Mouse (Mus musculus) T-helper 2 cell (primary cell): Measurements from ENCODE around the gene Syne3.

Experiments
- in situ Hi-C: fragments of 300-600 bp; cut with MboI, MseI; formaldehyde crosslinking; loops from one replicate; pipeline ENCODE4 v1.15.1; 2025; ENCODE audit warnings: high pct_unique_total_duplicates

Gene Syne3

DNA sequence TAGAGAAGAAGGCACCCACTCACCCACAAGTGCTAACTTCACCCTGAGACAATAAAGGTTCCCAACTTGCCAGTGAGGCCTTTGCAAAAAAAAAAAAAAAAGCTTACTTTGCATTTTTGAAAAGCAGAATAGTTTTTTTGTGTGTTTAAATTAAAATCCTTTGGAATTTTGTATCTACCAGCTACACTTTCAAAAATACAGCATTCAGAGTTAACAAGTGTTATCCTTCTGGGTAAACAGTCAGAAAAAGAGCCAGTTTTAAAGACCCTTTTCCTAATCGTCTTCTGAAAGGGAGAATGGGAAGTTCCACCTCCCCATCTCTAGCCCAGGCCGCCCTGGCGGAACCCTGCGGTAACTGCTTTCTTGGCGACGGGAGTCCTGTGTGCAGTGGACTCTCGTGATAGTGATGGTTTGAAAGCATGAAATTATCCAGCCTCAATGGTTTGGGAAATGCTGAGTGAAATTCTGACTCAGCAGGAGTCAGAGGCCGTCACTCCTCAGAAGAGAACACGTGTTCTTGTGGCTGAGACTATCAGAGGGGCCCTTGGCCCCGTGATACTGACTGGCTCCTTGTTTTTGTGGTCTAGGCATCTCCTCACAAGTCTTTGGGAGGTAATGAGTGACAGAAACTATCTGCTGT lies 16.5 kb upstream of the Syne3 start:
- in situ Hi-C loops, result loop anchor here (5.0 kb wide), 1 partner anchor 74 kb away; no protein-coding TSS in a partner anchor

DNA sequence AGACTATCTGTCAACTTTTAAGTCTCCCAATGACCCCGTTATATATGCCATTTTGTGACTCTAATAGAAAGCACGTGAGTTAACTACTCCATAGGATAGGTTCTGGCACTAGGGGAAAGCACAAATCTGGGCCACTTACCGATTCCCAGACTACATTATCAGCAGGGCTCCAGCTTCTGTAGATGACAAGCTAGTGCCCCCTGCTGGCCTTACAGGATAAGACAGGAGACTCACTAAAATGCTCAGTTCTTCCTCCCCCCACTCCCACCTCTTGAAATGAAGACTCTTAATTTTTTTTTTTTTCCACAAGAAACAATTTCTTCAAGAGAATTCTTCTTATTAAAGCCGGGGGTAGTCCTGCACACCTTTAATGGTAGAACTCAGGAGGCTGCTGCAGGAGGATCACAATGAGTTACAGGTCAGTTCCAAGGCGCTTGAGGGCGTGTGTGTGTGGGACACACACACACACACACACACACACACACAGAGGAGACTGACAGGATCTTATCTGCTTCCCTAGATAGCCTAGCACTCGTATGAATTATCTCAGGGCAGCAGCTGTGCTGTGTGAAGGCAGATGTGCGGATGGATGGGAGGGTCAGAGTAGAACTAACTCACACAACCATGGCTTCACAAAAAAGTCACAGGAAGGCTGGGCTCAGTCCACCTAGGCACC lies 15.8 kb upstream of the Syne3 start:
- in situ Hi-C loops, result loop anchor here (5.0 kb wide), 1 partner anchor 73 kb away; no protein-coding TSS in a partner anchor

DNA sequence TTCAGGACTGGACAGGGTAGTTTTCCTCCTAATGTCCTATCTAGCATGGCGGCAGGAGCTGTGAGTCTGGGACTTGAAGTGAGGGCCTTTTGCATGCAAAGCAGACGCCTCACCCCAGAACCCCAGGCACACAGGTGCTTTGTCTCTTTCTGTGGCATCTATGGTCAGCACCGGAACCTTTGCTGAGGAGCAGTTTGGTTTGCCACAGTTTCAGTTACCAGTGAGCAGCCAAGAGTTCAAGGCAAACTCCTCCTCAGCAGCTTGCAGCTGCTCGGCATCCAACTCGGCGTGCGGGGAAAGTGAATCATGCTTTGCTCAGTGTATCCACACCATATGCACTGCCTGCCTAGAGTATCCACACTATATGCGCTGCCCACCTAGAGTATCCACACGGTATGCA lies 13.2 kb upstream of the Syne3 start:
- in situ Hi-C loops, result loop anchor here (5.0 kb wide), 1 partner anchor 40 kb away; no protein-coding TSS in a partner anchor

DNA sequence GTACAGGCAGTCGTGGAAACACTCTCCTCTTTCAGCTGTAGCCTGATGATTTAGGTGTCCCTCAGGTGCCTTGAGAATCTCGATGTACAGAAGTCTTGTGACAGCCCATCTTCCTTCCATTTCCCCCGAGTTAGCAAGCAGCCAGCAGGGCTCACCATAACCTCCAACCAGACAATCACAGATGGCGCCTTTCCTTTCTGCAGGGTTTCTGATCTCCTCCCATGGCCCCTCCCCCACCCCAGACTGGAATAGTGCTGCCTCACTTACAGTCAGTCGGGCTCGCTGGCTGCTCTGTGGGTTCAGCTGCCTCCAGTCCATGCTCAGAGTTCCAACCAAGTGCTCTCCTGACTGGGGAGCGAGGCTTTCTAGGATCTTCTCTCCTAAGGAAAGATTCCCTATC lies 12.5 kb upstream of the Syne3 start:
- in situ Hi-C loops, result loop anchor here (5.0 kb wide), 1 partner anchor 40 kb away; no protein-coding TSS in a partner anchor

DNA sequence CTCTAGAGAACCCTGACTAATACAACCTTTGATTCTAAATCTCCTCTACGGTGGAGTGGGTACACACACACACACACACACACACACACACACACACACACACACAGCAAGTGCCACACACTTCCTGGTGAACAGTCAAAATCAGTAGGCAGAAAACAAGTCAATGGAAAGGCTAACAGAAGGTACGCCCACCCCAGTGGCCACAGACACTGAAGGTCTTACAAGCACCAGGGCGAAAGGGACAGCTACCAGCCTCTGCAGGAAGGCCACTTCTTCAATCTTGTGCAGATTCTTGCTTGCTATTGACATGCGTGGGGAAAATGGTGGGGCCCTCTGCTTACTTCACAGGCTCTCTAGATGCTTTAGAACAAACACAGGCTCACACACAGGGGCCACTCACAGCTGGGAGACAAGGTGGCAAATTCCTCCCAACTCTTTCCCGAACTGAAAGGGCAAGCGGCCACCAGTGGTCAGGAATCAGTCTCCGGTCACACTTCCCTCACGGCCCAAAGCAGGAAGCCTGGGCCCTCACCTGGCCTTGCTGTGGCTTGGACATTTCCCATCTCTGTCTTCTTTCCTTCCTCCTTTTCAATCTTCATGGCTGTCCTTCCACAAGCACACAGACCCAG lies 11.9 kb upstream of the Syne3 start:
- in situ Hi-C loops, result loop anchor here (5.0 kb wide), 1 partner anchor 39 kb away; no protein-coding TSS in a partner anchor

DNA sequence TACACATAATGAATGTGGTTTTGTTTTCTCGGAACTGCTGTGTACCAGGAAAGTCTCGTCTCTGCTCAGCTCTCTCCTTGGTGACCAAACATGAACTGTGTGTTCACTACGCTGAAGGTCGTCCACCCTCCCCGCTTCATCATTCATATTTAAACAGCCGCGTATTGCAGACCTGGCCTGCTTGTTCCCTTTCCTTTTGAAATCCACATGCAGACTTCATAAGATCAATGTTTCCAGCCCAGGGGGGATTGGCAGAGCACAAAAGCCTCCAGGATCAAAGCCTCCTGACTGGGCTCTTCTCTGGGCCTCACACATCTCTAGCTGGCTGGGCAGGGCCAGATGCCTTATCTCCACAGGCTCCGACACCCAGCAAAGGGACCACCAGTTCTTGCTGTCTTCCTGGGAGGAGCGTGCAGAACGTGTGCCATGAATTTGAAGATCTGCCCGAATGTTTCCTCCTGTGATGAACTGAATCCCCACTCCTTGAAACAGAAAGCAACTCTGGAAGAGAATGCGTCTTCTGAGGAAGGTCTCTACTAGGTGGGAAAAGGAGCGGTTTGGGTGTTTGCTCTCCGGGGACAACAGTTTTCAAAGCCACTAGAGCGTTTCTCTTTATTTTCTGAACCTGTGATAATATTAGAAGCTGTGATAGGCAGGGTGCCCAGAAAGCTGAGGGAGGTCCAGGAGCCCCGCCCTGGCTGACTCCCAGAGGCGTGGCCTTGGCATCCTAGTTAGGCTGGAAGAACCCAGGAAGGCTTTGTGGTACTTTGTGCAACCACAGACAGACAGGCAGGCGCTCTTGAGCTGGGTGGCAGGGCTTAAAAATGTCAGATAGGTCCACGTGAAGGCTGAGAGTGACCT lies 10.0 kb upstream of the Syne3 start:
- in situ Hi-C loops, result loop anchor here (5.0 to 10.0 kb wide), 2 partner anchors 37 to 1685 kb away; no protein-coding TSS in a partner anchor

DNA sequence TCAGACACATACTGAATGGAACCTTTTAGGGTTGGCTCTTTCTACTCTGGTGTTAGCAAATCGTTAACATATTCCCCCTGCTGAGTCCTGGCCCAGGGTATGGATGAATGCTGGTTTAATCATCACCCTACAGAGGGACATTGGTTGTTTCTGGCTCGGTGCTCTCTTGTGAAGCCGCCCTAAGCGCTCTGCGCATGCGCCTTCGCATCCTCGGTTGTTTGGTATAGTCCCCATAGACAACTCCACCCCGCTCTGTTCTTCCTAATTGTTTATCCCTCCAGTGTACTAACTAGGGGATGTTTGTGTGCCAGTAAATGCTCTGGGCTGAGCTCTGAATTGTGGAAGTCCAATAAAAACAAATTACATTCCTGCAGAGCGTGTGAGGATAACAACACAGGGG lies 7.0 kb upstream of the Syne3 start:
- in situ Hi-C loops, result loop anchor here (10.0 kb wide), 1 partner anchor 1682 kb away; no protein-coding TSS in a partner anchor

DNA sequence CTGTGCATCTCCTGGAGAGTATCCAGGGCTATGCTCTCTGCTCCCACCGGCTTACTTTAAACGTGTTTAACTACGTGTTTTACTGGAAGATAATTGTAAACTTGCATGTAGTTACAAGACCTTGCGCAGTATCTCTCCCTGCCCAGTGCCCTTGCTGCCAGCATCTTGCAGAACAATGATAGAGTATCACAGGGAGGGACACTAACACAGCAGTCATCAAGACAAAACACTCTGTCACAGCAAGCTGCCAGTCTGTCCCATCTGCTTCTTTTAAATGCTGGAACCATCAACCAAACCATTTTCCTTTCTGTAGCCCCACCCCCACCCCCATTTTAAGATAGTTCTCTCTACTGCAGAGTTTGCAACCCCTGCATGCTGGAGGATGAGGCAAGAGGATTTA lies 6.6 kb upstream of the Syne3 start:
- in situ Hi-C loops, result loop anchor here (10.0 kb wide), 1 partner anchor 1681 kb away; no protein-coding TSS in a partner anchor

DNA sequence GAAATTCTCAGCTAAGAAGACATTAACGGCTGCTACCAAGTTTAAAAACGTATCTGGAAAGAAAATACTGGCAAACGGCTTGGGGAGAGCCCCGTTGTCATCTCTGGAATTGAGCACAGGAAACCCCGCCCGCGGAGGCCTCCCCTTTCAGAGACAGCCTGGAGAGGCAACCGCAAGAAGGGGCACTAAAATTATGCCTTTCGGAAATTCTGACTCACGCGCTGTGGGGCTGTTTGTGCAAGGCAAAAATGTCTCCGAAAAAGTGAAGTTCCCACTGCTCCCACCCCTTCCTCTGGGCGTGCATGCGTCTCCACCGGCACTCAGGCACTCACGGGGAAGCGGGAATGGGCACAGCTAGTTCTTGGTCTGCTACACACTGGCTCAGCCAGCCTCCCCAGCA lies 3.5 kb upstream of the Syne3 start:
- in situ Hi-C loops, result loop anchor here (10.0 kb wide), 1 partner anchor 1678 kb away; no protein-coding TSS in a partner anchor

DNA sequence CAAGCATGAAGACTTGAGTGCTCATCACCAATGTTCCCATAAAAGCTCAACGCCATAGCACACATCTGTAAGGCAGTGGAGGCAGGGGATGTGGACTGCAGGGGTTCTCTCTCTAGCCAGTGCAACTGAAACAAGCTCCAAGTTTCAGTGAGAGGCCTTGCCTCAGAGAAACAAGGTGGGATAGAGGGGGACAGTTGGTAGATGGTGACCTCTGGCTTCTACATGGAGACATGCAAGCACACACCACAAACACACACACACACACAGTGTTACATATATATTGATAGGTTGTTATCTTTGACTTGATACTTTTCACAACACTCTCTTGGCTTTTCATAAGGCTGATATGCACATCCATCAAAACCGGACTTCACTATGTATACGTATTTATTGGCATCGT lies 2.7 kb upstream of the Syne3 start:
- in situ Hi-C loops, result loop anchor here (10.0 kb wide), 1 partner anchor 1678 kb away; no protein-coding TSS in a partner anchor

DNA sequence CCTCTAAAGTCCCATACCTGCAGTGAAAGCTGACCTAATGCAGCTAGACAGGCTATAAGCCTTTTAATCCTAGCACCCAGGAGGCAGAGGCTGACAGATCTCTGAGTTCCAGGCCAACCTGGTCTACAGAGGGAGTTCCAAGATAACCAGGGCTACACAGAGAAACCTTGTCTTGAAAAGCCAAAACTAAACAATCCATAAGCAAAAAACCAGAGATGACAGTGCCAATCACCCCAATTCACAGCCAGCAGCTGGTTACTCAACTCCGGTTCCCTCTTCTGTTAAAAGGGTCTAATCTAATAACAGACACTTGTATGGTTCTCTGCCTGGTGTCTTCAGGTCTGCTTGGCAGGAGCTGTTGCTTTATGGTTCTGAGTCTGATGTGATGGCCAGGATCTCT lies 2.0 kb upstream of the Syne3 start:
- in situ Hi-C loops, result loop anchor here (10.0 kb wide), 1 partner anchor 1677 kb away; no protein-coding TSS in a partner anchor

DNA sequence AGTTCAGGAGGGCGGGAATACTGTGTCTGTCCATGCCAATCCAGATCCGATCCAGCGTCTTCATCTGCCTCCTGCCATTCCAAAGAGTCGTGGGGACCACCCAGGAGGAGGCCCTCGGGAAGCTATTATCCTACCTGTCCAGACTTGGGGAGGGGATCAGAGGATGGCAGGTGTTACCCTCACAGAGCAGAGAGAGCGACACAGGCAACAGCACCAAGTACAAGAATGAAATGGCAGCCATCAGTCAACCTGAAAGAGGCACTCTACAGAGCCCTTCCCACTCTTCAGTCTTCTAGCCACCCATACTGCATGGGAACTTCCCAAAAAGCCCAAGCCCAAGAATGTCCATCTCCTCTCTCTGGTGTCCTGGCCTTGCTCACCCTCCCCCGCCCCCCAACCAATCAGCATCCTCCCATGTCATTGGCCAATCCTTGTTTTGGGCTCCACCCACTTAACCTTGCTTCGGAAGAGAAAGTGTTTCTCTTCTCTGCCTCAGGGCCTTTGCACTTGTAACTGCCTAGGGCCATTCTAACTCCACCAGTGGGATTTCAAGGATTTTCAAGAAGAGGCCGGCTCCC lies 693 bp upstream of the Syne3 start:
- in situ Hi-C loops, result loop anchor here (10.0 kb wide), 1 partner anchor 1676 kb away; no protein-coding TSS in a partner anchor

DNA sequence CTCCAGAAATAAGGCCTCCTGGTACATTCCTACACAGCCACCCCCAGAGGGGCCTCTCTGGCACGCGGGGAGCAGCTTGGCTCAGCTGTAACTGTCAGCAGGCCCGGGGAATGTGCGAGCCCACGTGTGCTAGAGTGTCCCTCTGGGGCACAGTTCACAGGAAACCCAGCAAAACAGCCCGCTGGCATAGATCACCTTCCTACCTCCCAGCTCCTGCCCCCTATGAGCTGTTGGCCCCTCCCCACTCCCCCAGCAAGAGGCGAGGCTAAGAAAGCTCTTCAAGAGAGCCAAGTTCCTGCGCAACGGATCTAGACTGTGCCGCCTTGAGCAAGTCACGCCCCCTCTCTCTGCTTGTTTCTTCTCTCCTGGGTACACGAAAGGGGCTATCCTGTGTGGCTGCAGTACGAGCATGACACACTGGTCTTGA lies 844 bp downstream of the Syne3 start:
- in situ Hi-C loops, result no loop called here

DNA sequence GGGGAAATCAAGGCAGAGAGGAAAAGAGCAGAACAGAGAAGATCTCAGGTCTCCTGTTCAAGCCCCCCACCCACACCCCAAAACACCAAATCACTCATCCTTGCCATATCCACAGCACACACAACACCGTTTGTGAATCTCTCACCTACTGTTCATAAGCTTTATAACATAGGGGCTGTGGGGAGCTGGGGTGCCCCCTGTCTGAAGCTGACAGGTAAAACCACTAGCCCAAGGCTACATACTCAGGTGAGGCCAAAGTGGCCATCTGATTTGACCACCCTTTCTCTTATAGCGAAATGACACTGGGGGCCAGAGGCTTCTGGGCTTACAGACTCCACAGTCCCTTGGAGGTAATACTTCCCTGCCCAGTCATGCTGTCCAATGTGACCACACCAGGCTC lies 1.5 kb downstream of the Syne3 start:
- in situ Hi-C loops, result no loop called here

DNA sequence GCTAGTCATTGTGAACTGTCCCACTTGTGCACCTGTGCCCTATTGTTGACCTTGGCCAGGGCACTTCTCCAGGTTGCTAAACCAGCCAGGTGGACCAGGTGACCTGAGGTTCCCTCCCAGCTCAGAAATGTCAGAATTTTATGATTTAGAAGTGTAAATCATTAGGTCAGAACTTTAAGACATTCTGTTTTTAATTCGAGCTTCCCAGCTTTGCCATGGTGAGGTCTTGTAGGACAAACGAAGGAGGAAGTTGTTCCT lies 4.0 kb downstream of the Syne3 start:
- in situ Hi-C loops, result no loop called here

DNA sequence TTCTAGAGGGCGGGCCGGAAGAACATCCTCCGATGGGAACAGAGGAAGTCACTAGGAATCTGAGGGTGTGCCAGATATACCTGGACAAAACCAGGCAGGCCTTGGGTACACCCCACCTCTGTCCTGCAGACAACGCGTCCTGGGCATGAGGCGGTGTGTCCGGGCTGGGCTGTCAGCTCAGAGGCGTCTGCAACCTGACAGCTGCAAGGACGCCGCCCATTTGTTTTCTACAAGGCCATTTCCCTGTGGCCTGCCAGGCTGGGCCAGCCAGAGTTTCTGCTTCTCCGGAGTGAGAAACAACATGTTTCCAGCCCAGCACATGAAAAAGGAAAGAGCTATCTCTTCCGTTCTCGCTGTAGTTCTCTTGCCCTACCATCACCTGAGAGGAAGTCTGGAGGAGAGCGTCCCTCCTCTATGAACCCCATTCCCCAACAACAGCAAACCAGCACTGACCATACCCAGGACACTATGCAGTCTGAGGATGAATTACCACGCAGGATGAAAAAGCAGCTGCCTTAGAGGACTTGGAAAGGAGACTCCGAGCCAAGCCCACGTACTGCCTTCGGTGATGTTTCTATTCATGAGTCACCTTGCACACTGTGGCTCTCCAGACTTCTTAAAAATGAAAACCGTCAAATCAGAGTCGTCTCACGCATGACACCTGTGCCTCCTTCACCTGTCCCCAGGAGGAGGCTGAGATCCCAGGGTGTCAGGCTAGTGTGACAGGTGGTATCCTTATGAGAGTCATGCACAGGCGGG lies 4.5 kb downstream of the Syne3 start:
- in situ Hi-C loops, result no loop called here

DNA sequence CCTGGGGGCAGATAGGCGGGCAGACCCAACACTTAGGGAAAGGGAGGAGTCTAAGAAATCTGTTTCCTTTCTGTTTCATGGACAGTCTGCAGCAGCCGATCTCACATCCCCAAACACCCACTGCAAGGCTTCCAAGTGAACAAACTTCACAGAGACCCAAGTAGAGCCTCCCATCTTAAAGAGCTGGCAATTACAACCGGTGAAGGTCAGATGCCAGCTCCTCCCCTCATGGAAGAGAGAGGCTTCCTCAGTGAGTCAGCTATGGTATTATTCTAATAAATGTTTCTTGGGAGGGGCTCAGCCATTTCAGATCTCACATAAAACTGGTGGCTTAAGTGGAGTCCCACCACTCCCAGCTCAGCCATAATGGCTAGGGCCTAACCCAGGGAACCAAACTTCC lies 5.9 kb downstream of the Syne3 start:
- in situ Hi-C loops, result no loop called here

DNA sequence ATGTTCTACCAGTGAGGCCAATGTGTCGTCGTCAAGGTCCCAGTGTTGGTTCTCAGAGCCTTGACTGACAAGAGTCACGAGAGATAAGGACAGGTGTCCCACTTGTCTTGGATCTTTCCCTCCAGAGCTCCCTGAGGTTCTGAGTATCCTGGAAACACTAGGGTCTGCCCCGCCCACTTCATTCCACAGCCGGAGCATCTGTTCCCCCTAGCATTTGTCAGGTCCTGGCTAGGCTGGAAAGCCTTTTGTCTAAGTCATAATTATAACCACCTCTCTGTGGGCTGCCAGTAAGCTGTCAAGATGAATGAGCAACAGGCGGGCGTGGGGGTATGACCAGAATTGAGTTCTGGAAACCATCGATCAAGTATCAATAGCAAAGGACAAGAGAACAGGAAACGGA lies 6.5 kb downstream of the Syne3 start:
- in situ Hi-C loops, result no loop called here

DNA sequence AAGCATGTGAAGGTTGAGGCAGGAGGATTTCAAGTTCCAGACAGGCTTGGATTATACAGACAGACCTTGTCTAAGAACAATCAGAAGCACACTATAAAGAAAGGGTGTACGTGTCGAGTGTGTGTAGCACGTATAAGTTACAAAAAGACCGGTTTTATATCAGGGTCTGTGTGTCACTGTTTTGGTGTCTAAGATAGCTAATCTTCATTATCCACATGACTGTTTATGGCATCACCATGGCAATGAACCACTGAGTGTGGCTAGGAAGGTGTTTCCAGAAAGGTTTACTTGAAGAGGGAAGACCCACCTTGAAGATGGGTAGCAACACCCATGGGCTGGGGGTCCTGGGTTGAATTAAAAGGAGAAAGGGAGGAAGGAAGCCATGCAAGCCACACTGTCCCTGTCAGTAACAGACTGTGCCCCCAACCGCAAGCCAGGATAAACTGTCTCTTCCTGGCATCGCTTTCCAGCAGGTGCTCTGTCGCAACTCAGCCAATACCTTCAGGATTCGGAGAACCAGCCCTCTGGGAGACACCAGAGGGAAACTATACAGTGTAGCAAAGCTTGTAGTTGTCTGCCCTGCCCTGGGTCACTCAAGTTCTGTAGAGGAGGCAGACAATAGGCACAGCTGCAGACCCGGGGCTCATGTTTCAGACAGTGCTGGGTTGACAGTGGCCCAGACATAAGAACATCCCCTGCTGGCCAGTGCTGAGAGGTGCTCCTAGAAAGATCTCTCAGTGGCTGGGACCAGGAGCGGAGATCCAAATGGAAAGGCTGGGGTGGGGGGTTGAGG lies 7.1 kb downstream of the Syne3 start:
- in situ Hi-C loops, result no loop called here

DNA sequence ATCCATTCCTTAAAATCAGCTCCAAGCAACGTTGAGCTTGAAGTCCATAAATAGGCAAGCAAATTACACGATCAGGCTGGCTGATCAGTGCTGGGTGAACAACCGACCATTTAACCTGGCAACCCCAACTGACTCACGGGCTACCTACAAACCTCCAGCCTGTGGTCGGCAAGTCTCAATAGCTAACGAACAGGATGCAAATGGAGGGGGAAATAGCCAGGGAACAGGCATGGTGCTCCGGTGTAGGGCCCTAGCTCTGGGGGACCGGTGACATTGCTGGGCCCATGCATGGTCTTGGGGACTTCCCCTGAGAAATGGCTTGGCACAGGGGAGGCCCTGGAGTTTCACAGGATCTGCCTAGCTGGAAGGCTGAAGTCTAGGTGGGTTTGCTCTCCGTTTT lies 8.3 kb downstream of the Syne3 start:
- in situ Hi-C loops, result no loop called here
